Mouse (Mus musculus): ENCODE results near the gene Ephb3.
A peak's percentile ranks its signal among the peaks of the same experiment; 100 is the strongest.

Gene Ephb3

DNA sequence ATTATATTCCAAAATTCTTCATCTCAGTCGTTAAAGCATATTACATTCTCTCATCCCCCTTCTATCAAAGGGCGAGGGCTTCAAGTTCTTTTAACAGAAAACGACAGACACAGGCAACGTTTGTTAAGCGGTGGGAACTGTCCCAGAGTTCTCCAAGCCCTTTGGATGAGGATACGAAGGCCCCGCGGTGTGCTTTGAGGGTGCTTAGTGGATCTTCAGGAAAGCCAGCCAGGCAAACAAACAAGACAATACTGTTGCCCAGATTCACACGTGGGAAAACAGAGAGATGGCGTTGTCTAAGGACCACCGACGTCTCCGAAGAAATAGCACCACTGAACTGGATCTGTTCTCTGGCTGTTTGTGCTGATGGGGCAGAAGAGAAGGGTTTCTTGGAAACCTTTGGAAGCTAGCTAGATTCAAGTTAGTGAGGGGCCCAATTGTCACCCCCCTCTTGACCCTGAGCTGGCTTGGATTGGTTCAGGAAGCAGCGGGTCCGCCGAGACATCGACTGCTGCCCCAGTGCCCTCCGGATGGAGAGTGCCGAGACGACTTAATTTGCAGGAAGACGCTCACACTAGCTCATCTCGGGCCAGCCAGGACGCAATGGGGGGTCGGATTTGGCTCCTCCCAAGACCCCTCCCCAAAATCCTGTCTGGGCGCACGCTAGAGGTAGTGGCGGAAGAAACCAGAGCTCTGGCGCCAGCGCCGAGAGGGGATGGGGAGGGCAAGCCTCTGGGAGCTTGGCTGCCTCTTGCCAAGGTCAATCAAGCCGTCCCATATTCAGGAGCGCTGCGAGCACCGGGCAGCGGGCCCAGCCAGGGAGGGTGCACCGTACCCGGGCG is 43.5 kb downstream of the Ephb3 start:
- peak; percentile 57 for DNase-seq

DNA sequence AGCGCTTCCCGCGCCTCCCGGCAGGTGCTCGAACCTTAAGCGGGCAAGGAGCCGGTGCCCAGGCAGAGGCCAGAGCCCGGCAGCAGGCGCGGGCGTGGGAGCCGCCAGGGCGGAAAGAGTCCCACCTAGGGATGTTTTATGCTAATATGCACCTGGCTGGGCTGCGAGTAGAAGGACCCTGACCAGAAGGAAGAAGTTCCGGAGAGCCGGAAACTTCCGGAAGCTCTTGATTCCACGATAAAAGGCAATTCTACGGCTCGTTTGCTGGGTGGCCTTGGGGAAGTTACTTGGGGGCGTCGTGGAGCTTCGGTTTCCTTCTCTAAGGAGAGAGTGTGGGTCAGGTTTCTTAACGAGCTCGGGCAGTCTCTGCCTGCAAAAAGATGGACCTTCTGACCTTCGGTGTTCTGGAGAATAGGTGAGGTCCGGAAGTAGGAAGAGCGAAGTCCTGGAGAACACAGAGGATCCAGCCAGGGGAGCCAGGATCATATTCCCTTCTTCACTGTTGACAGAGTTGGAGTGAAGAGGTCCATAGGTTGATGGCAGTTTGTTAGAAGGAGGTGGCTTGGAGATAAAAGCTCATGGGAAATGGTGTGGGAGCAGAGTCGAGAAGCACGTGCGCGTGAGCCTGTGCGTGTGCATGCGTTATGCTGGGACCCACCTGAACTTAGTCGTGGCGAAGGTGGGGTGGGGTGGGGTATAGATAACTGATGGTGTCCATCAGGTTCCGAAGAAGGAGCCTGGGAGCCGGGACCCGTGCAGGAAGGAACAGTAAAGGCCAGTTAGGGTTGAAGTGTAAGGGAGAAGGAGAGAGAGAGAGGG is 44.4 kb downstream of the Ephb3 start:
- no peak for DNase-seq

DNA sequence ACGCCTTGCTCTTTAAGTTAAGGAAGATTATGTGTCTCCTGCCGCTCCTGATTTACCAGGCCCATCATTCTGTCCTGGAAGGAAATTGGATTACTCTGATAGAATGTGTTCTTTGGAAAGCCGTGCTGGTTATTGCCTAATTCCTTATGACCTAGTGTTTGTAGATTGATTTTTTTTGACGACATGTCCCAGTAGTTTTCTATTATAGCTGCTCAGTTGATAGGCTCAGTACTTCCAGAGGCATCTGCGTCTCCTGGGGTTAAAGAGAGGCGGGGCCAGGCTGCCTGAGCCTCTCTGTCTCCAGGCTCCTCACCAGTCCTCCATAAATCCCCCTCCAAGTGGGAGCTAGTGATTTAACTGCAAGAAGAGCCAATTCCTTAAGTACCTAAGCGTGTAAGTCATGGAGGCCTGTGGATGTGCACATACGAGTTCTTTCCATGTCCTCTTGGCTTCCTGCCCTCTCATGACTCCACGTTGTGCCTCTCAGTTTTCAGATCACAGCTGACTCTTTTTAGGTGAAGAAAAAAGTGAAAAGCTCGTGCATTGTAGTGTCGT is 47.9 kb downstream of the Ephb3 start:
- DNase-seq, result no peak

DNA sequence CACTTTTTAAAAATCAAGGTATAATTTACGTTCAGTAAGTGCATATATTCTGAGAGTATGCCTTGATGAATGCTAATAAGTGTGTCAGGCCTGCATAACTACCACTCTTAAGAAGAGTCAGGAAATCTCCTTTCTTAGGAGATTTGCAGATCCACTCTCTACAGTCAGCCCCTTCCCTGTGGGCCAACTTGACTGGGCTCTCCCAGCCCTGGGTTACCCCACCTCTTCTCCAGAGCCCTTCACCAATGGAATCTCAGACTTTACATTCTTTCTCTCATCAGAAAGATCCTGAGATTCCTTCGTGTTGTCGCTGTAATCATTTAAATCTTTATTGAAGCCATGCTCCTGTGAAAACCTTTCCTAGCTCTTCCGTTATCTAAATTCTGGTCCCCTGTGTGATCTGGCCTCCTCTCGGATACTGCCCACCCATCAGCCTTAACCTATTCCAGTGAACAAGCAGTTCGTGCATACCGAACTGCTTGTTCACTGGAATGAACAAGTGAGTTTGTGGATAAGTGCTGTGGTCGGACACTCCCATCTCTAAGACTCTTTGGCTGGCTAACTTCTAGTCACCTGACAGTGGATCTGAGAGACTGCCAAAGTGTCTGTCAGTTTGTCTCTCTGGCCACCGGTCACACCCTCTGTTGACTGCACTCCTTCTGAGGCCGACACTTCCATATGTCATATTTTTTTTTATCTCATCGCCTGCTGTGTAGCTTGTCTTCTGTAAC is 51.2 kb downstream of the Ephb3 start:
- no peak for DNase-seq

DNA sequence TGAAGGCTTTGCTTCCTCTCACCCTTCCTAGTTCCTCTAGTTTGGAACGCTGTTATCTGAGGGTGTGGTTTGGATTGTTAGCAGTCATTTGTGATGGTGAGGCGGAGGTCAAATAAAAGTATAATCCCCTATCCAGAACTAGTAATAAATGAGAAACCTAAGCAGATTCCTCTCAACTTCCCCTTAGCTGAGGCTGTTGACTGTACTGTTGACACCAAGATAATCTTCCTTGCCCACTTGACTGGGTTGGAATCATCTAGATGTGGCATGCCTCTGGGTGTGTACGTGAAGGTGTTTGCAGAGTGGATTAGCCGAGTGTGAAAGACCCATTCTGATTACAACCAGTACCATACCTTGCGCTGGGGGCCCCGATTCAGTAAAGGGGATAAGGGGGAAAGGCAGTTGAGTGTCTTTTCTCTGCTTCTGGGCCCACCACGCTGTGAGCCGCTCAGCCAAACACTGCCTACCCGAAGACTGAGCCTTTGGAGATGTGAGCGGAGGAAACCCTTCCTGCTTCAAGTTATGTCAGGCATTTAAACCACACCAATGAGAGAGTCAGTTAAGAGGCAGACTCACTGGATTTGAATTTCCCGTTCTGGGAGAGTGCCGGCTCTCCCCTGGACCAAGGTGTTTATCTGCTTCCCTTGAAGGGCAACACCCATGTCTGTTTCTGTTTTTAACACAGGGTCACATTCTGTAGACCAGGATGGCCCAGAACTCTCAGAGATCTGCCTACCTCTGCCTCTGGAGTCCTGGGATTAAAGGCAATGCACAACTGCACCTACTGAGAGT is 52.2 kb downstream of the Ephb3 start:
- no peak for DNase-seq

DNA sequence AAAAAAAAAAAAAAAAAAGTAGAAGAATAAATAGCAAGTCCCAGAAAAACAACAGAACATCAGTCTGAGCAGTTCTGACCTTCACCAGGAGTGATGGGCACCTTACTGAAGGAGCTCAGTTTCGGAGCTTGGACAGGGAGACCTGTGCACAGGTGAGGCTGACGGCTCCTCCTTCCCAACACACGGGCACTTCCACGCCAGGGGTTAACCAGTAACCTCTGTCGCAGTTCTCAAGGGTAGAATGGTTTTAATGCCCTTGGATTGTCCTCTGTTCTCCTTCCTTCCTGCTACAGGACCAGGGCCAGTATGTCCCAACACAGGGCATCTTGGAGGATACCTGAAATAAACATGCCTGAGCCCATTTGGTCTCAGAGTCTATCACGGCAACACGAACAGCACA is 60.9 kb downstream of the Ephb3 start:
- DNase-seq, result no peak

DNA sequence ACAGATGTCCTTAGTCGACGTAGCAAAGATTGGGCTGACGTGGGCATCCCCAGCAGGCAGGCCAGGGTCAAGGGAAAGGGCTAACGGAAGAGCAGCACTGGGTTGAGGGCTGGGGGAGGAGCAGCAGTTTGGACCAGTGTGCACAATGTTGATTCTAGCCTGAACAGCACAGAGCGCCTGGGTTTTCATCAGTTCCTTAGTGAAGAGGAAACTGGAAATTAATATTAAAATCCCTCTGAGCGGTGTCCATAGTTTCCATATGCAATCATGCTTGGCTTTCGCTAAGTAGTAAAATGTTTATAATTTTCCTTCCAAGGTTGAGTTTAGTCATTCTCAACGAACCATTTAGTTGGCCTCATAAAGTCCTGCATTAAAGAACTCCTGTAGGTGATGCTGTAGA is 65.2 kb downstream of the Ephb3 start:
- DNase-seq, result no peak

DNA sequence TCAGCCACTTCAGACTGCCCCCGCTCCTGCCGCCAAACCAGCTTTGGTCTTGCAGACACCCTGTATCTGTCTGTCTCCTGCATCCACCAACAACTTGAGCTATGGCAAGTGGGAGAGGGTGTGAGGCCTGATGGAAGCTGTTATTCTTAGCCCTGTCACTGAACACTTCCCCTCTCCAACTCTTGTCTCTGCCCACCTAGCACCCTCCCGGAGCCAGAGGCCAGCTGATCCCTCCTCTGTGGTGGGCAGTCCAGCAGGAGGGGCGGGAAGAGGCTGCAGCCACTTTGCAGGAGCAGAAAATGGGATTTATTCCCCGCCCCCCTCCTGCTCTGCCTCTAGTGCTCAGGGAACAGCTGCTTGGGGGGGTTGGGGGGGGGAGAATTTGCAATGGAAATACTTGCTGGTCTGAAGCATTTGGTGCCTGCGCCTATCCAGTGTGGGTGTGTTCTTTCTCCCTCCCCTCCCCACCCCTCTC is 67.3 kb downstream of the Ephb3 start:
- DNase-seq, result no peak

DNA sequence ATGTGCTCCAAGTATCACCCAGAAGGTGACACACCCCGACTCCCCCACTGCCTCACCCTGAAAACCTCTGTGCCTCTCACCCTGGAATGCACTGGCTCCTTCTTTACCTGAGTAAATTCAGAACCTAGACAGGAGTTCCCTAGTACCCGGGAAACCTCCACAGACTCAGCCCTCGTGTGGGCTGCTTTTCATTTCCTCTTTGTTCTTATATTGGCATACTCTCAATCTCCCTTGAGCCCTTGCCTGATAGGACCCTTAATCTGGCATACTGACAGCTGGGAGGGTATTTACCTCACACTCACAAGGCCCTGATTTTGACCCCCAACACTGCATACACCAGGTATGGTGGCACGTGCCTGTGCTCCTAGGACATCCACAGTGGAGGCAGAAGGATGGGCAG is 68.2 kb downstream of the Ephb3 start:
- DNase-seq, result no peak

Measured in right cerebral cortex, postnatal 4 days (tissue).